Mouse (Mus musculus): ENCODE results near the gene Cntnap5c. TPM values are rescaled to one million over a fixed set of nuclear protein-coding genes. Genes with fewer than 3 reads are reported as not detected.

Gene Cntnap5c
- polyA plus RNA-seq, 1 experiment, result not detected

DNA sequence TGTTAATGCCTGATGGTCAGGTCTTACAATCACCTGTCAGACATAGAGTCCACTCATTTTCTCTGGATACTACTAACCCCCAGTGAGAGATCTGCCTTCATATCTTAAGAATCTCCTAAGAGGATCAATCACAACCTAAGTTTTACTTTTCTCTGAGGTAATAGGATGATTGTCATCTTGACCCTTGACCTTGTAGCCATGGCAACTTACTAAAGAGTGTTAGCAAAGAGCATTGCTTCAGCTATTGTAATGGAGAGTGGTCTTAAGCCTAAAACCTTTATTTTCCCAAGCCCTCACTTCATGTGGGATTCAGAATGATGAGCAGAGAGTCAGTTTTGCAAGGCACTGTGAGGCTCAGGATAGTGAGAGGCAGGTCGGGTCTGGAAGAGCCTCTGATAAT lies 227.1 kb downstream of the Cntnap5c start:
- TF ChIP-seq GATA1 (IDR thresholded peaks at IDR 0.05; ENCODE audit: low read length) (no peak), TAL1 (IDR thresholded peaks at IDR 0.05; ENCODE audit: low read length) (no peak)
- Histone ChIP-seq H3K9me3 (ENCODE audit: control insufficient read depth, low read length) (no peaks in the 10 kb centered on the region), H3K4me1 (ENCODE audit: control insufficient read depth) (no peaks in the 10 kb centered on the region), H3K4me3 (replicated peaks) (no peak overlapping the region), H3K36me3 (ENCODE audit: control insufficient read depth) (no peaks in the 10 kb centered on the region), H3K27me3 (ENCODE audit: control insufficient read depth) (no peaks in the 10 kb centered on the region)

DNA sequence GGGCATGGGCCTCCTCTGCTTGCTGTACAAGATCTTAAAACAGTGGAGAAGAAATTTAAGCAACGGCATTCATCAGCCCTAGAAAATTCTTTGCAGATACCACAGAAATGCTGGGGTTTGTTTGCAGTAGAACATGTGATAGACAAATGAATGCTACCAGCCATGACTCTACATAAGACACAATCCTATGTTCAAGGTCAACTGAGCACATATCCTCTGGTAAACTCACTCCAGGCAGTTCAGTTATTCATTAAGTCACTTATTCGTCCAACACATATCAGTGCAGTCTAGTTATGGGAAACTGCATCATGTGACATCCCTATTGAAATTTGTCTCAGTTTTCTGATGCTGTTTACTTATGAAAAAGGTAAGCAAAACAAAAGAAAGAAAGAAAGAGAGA lies 229.7 kb downstream of the Cntnap5c start:
- no peaks in the 10 kb centered on the region for H3K27me3 ChIP-seq (ENCODE audit: control insufficient read depth)
- no peaks in the 10 kb centered on the region for H3K36me3 ChIP-seq (ENCODE audit: control insufficient read depth)
- no peaks in the 10 kb centered on the region for H3K4me1 ChIP-seq (ENCODE audit: control insufficient read depth)
- no peak for TF ChIP-seq TAL1 (IDR thresholded peaks at IDR 0.05; ENCODE audit: low read length)
- TF ChIP-seq GATA1 (IDR thresholded peaks at IDR 0.05; ENCODE audit: low read length), result no peak
- no peaks in the 10 kb centered on the region for H3K9me3 ChIP-seq (ENCODE audit: control insufficient read depth, low read length)
- H3K4me3 ChIP-seq (replicated peaks), result no peak overlapping the region

DNA sequence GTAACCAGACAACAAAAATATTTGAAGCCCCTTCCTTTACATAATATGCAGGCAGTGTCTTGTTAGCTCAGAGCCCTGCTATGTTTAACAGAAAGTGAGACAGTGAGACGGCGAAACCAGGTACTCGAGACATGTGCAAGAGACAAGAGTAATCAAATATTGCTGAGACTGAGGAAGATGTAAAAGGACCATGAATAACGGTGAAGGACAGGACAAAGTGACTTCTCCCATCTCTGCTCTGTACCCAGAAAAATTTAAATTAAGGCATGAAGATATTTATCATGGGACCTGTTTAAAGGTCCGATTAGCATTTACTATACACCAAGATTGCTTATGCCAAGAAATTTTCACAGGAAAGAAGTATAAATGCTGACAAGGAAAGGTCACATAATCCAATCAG lies 233.5 kb downstream of the Cntnap5c start:
- Histone ChIP-seq H3K4me1 (ENCODE audit: control insufficient read depth) (no peaks in the 10 kb centered on the region), H3K4me3 (replicated peaks) (no peak overlapping the region), H3K36me3 (ENCODE audit: control insufficient read depth) (no peaks in the 10 kb centered on the region), H3K9me3 (ENCODE audit: control insufficient read depth, low read length) (no peaks in the 10 kb centered on the region), H3K27me3 (ENCODE audit: control insufficient read depth) (no peaks in the 10 kb centered on the region)
- no peak for TF ChIP-seq TAL1 (IDR thresholded peaks at IDR 0.05; ENCODE audit: low read length)
- TF ChIP-seq GATA1 (IDR thresholded peaks at IDR 0.05; ENCODE audit: low read length), result no peak

DNA sequence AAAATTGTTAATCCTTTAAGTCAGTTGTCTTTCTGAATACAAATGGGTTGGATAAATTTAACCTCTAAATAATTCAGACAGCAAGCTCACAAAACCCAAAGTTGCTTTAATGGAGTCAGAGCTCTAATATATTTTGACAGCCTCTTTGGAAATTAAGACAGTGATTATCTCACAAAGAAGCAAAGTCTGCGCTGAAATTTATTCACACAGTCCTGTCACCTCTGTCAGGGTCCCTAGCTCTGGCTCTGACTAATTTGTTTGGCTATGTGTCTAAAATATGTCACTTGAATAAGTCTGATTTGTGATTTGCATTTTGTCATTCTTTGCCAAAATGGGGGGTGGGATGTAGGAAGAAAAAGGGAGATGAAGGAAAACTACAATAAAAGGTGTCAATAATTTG lies 234.0 kb downstream of the Cntnap5c start:
- Histone ChIP-seq H3K9me3 (ENCODE audit: control insufficient read depth, low read length) (no peaks in the 10 kb centered on the region), H3K4me1 (ENCODE audit: control insufficient read depth) (no peaks in the 10 kb centered on the region), H3K36me3 (ENCODE audit: control insufficient read depth) (no peaks in the 10 kb centered on the region), H3K4me3 (replicated peaks) (no peak overlapping the region), H3K27me3 (ENCODE audit: control insufficient read depth) (no peaks in the 10 kb centered on the region)
- no peak for TF ChIP-seq TAL1 (IDR thresholded peaks at IDR 0.05; ENCODE audit: low read length)
- TF ChIP-seq GATA1 (IDR thresholded peaks at IDR 0.05; ENCODE audit: low read length), result no peak

DNA sequence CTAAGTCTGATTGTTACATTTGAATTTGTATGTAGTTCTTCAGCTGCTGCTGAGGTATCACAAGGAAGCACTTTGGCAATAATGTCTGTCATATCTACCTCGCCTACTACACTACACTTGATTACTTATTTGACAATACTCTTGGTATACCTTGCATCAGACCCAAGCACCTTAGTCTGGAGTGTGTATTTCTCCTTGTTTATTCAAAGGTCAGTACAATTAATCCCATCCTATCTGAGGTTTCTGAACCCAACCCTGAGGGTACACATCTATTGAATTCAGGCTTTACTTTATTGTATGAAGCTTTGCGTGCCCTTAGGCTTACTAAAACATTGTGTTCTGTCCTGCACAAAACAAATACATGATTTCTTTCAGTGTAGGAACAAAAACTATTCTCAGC lies 235.1 kb downstream of the Cntnap5c start:
- H3K4me1 ChIP-seq (ENCODE audit: control insufficient read depth), result no peaks in the 10 kb centered on the region
- no peaks in the 10 kb centered on the region for H3K27me3 ChIP-seq (ENCODE audit: control insufficient read depth)
- no peak overlapping the region for H3K4me3 ChIP-seq (replicated peaks)
- no peaks in the 10 kb centered on the region for H3K36me3 ChIP-seq (ENCODE audit: control insufficient read depth)
- no peak for TF ChIP-seq GATA1 (IDR thresholded peaks at IDR 0.05; ENCODE audit: low read length)
- no peak for TF ChIP-seq TAL1 (IDR thresholded peaks at IDR 0.05; ENCODE audit: low read length)
- no peaks in the 10 kb centered on the region for H3K9me3 ChIP-seq (ENCODE audit: control insufficient read depth, low read length)

DNA sequence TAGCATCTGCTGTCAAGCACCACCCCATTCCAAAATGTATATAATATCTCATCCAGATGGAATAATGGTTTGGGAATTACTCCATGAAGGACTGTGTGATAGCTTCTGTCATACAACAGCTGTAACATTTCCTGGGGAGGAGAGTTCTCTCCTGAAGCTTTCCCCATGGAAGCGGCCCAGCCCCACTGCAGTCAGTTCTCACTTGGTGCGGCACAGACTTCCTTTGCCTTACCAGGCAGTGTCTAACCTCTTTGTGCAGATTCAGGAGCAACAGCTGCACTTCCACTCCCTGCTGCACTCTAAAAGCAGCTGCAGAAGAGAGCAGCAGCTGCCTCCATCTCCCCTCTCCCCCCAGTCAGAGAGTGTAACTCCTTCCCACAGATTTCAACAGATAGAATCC lies 271.8 kb downstream of the Cntnap5c start:
- Histone ChIP-seq H3K4me1 (ENCODE audit: control insufficient read depth) (no peaks in the 10 kb centered on the region), H3K36me3 (ENCODE audit: control insufficient read depth) (no peaks in the 10 kb centered on the region), H3K4me3 (replicated peaks) (no peak overlapping the region), H3K27me3 (ENCODE audit: control insufficient read depth) (no peaks in the 10 kb centered on the region), H3K9me3 (ENCODE audit: control insufficient read depth, low read length) (no peaks in the 10 kb centered on the region; the same call in 1 of the 2 replicates)
- TF ChIP-seq GATA1 (IDR thresholded peaks at IDR 0.05; ENCODE audit: low read length) (no peak), TAL1 (IDR thresholded peaks at IDR 0.05; ENCODE audit: low read length) (no peak)

DNA sequence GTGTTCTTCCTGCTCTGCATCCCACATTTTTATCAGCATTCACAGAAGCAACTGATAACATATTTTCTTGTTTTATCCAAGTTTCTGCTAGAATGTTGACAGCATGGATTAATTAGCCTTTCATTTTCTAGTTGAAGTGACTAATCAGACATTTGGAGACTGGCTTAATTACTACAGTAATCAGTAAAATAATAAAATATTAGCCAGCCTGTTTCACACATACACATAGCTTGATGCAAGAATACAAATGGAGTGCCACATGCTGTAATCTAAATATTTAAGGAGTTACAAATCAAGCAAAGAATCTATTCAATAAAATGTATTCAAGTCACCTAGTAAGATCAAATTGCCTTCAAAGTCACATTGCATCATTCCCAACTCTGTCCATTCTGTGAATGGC lies 275.8 kb downstream of the Cntnap5c start:
- Histone ChIP-seq H3K9me3 (ENCODE audit: control insufficient read depth, low read length) (no peaks in the 10 kb centered on the region; the same call in 1 of the 2 replicates), H3K27me3 (ENCODE audit: control insufficient read depth) (no peaks in the 10 kb centered on the region), H3K4me3 (replicated peaks) (no peak overlapping the region), H3K4me1 (ENCODE audit: control insufficient read depth) (no peaks in the 10 kb centered on the region), H3K36me3 (ENCODE audit: control insufficient read depth) (no peaks in the 10 kb centered on the region)
- no peak for TF ChIP-seq GATA1 (IDR thresholded peaks at IDR 0.05; ENCODE audit: low read length)
- no peak for TF ChIP-seq TAL1 (IDR thresholded peaks at IDR 0.05; ENCODE audit: low read length)

DNA sequence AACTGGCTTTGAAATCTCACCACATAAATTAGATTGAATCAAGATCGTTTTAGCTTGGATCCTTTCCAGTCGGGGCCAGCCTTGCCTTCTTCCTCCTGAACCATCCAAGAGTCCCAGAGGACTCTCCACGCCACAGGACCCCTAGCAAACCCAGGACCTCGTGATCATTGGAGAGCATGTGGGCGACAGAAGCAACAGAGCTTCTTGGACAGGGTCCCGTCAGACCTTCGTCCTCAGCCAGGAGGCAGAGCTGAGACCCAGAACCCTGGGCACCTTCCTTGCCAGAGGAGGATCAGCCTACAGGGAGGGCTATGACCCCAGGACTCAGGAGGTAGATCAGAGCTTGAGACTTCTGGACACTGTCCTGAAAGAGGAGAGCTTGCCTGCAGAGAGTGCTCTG lies 300.5 kb downstream of the Cntnap5c start:
- no peaks in the 10 kb centered on the region for H3K4me1 ChIP-seq (ENCODE audit: control insufficient read depth)
- no peak overlapping the region for H3K4me3 ChIP-seq (replicated peaks)
- TF ChIP-seq GATA1 (IDR thresholded peaks at IDR 0.05; ENCODE audit: low read length), result no peak
- no peak for TF ChIP-seq TAL1 (IDR thresholded peaks at IDR 0.05; ENCODE audit: low read length)
- H3K36me3 ChIP-seq (ENCODE audit: control insufficient read depth), result no peaks in the 10 kb centered on the region
- no peaks in the 10 kb centered on the region for H3K27me3 ChIP-seq (ENCODE audit: control insufficient read depth)
- peaks cover 4% of the 10 kb centered on the region; the same call in 1 of the 2 replicates for H3K9me3 ChIP-seq (ENCODE audit: control insufficient read depth, low read length)

DNA sequence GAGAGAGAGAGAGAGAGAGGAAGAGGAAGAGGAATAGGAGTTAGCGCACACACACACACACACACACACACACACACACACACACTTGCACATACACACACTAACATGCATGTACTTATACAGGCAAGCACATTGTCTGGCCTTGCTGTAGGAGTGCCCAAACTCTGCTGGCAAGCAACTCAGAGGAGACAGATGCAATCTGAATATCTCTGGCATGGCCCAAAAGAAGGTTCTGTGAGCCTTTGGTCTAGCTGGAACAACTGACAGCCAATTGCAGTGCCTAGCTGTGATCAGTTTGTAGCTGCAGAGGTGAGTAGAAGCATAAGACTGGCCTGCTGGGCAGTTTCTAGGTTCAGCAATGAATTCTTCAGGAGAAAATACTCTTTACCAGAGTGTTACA lies 313.3 kb downstream of the Cntnap5c start:
- no peak overlapping the region for H3K4me3 ChIP-seq (replicated peaks)
- no peaks in the 10 kb centered on the region for H3K27me3 ChIP-seq (ENCODE audit: control insufficient read depth)
- H3K36me3 ChIP-seq (ENCODE audit: control insufficient read depth), result no peaks in the 10 kb centered on the region
- no peak for TF ChIP-seq GATA1 (IDR thresholded peaks at IDR 0.05; ENCODE audit: low read length)
- TF ChIP-seq TAL1 (IDR thresholded peaks at IDR 0.05; ENCODE audit: low read length), result no peak
- H3K9me3 ChIP-seq (ENCODE audit: control insufficient read depth, low read length), result peaks cover 4% of the 10 kb centered on the region; the same call in 1 of the 2 replicates
- H3K4me1 ChIP-seq (ENCODE audit: control insufficient read depth), result no peaks in the 10 kb centered on the region

DNA sequence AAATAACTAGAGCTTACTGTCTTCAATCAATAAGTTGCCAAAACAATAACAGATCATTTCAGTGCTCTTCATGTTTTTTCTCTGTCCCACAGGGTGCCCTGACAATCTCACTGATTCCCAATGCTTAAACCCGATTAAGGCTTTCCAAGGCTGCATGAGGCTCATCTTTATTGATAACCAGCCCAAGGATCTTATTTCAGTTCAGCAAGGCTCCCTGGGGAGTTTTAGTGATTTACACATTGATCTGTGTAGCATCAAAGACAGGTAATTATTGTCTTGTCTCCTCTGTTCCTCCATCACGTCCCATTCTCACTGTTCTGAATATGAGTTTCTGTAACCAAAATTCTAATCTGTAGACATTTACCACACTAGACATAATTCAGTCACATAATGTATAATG lies 335.1 kb downstream of the Cntnap5c start:
- H3K27me3 ChIP-seq (ENCODE audit: control insufficient read depth), result no peaks in the 10 kb centered on the region
- no peaks in the 10 kb centered on the region for H3K36me3 ChIP-seq (ENCODE audit: control insufficient read depth)
- TF ChIP-seq TAL1 (IDR thresholded peaks at IDR 0.05; ENCODE audit: low read length) (no peak), GATA1 (IDR thresholded peaks at IDR 0.05; ENCODE audit: low read length) (no peak)
- no peaks in the 10 kb centered on the region for H3K4me1 ChIP-seq (ENCODE audit: control insufficient read depth)
- no peak overlapping the region for H3K4me3 ChIP-seq (replicated peaks)
- no peaks in the 10 kb centered on the region for H3K9me3 ChIP-seq (ENCODE audit: control insufficient read depth, low read length)

All from erythroblast, embryonic 14.5 days (primary cell).